Mouse (Mus musculus): ENCODE data around the gene Arhgef12. TPM values are rescaled to one million over a fixed set of nuclear protein-coding genes. Genes with fewer than 3 reads are reported as not detected.

The Arhgef12 gene
- polyA plus RNA-seq, 1 experiment from 2014 or later, result 13.9 TPM

- Histone ChIP-seq H3K9ac (replicated peaks; ENCODE audit: low read depth) (no peak overlapping the region), H3K36me3 (ENCODE audit: insufficient read depth, low read length) (no peaks in the 10 kb centered on the region), H3K27me3 (replicated peaks; ENCODE audit: insufficient read depth, low read length) (no peaks in the 10 kb centered on the region), H3K27ac (ENCODE audit: low read length) (no peak overlapping the region), H3K4me3 (ENCODE audit: low read depth, low read length) (no peak overlapping the region), H3K9me3 (ENCODE audit: low read length) (no peaks in the 10 kb centered on the region), H3K4me1 (ENCODE audit: insufficient read depth, low read depth, low read length) (peaks cover 7% of the 10 kb centered on the region; the same call in 1 of the 2 replicates), H3K4me2 (replicated peaks; ENCODE audit: low read depth, low read length) (no peak overlapping the region)
- WGBS, result 100% methylated on average over 1 of the region's 1 CpGs
- ATAC-seq (no peak), DNase-seq (ENCODE audit: low spot score) (no peak)
- TF ChIP-seq EP300 (IDR thresholded peaks at IDR 0.05), result no peak
- no peak for TF ChIP-seq CTCF (IDR thresholded peaks at IDR 0.05)
These were observed 32.4 kb downstream of the Arhgef12 start for GRCm38 (mm10) chr9:43074611-43075010.

- Histone ChIP-seq H3K4me2 (replicated peaks; ENCODE audit: low read depth, low read length) (no peak overlapping the region), H3K4me1 (ENCODE audit: insufficient read depth, low read depth, low read length) (peaks cover 7% of the 10 kb centered on the region; the same call in 1 of the 2 replicates), H3K4me3 (ENCODE audit: low read depth, low read length) (no peak overlapping the region), H3K9me3 (ENCODE audit: low read length) (no peaks in the 10 kb centered on the region), H3K27ac (ENCODE audit: low read length) (no peak overlapping the region), H3K36me3 (ENCODE audit: insufficient read depth, low read length) (no peaks in the 10 kb centered on the region), H3K27me3 (replicated peaks; ENCODE audit: insufficient read depth, low read length) (no peaks in the 10 kb centered on the region), H3K9ac (replicated peaks; ENCODE audit: low read depth) (no peak overlapping the region)
- TF ChIP-seq EP300 (IDR thresholded peaks at IDR 0.05), result no peak
- no peak for TF ChIP-seq CTCF (IDR thresholded peaks at IDR 0.05)
- ATAC-seq (no peak), DNase-seq (ENCODE audit: low spot score) (no peak)
- 44% methylated on average over 2 of the region's 2 CpGs for WGBS
These were observed 35.3 kb downstream of the Arhgef12 start for GRCm38 (mm10) chr9:43071741-43072140.

- peaks cover 7% of the 10 kb centered on the region; the same call in 1 of the 2 replicates for H3K4me1 ChIP-seq (ENCODE audit: insufficient read depth, low read depth, low read length)
- no peaks in the 10 kb centered on the region for H3K27me3 ChIP-seq (replicated peaks; ENCODE audit: insufficient read depth, low read length)
- no peak overlapping the region for H3K27ac ChIP-seq (ENCODE audit: low read length)
- no peaks in the 10 kb centered on the region for H3K9me3 ChIP-seq (ENCODE audit: low read length)
- H3K9ac ChIP-seq (replicated peaks; ENCODE audit: low read depth), result no peak overlapping the region
- DNase-seq (ENCODE audit: low spot score) (no peak), ATAC-seq (no peak)
- no peak overlapping the region for H3K4me2 ChIP-seq (replicated peaks; ENCODE audit: low read depth, low read length)
- 40% methylated on average over 4 of the region's 4 CpGs for WGBS
- no peak overlapping the region for H3K4me3 ChIP-seq (ENCODE audit: low read depth, low read length)
- no peaks in the 10 kb centered on the region for H3K36me3 ChIP-seq (ENCODE audit: insufficient read depth, low read length)
- 0 out of 2 replicates have a peak, but pooled peaks have one; percentile 31 for TF ChIP-seq CTCF (IDR thresholded peaks at IDR 0.05)
- no peak for TF ChIP-seq EP300 (IDR thresholded peaks at IDR 0.05)
These were observed 35.9 kb downstream of the Arhgef12 start for GRCm38 (mm10) chr9:43071176-43071575.

DNA sequence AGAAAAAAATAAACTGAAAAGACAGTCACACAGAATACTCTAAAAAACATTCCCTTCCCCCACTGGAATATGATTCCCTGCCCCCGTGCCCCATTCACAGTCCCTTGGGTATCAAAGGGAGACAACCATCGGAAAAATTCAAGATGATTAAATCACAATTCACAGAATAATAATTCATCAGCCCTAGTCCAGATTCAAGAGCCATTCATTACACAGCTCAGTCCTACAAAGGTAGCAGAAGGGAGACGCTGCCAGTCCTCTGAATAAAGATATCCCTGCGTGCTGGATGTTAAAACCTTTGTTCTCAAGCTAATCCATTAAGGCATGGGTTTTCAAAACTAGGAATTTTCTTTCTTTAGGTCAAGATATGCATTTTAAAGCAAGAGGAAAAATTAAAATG, 36.5 kb downstream of the Arhgef12 start:
- Histone ChIP-seq H3K4me3 (ENCODE audit: low read depth, low read length) (no peak overlapping the region), H3K27me3 (replicated peaks; ENCODE audit: insufficient read depth, low read length) (no peaks in the 10 kb centered on the region), H3K4me1 (ENCODE audit: insufficient read depth, low read depth, low read length) (peaks cover 7% of the 10 kb centered on the region; the same call in 1 of the 2 replicates), H3K36me3 (ENCODE audit: insufficient read depth, low read length) (no peaks in the 10 kb centered on the region), H3K9ac (replicated peaks; ENCODE audit: low read depth) (no peak overlapping the region), H3K9me3 (ENCODE audit: low read length) (no peaks in the 10 kb centered on the region), H3K27ac (ENCODE audit: low read length) (no peak overlapping the region), H3K4me2 (replicated peaks; ENCODE audit: low read depth, low read length) (no peak overlapping the region)
- WGBS, result 73% methylated on average over 4 of the region's 4 CpGs
- DNase-seq (ENCODE audit: low spot score), result no peak
- no peak for ATAC-seq
- TF ChIP-seq EP300 (IDR thresholded peaks at IDR 0.05) (no peak), CTCF (IDR thresholded peaks at IDR 0.05) (no peak)

DNA sequence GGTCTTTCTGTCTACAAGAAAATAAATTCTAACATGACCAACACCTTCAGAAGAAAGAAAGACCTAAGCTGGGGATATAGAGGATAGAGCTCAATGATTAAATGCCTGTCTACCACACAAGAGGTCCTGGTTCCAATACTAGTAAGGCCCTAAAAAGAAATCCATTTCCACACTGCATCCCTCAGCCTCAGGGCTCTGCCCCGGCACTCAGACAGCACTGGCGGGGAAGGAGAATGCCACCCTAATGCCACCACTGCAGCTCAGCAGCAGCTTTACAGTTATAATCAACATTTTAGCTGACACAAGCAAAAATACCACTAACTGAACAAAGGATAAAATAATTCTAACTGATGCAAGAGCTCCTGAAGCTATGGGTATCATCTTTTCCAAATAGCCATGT, 36.9 kb downstream of the Arhgef12 start:
- ATAC-seq, result no peak
- Histone ChIP-seq H3K9me3 (ENCODE audit: low read length) (no peaks in the 10 kb centered on the region), H3K4me3 (ENCODE audit: low read depth, low read length) (no peak overlapping the region), H3K9ac (replicated peaks; ENCODE audit: low read depth) (no peak overlapping the region), H3K27me3 (replicated peaks; ENCODE audit: insufficient read depth, low read length) (no peaks in the 10 kb centered on the region), H3K36me3 (ENCODE audit: insufficient read depth, low read length) (no peaks in the 10 kb centered on the region), H3K4me1 (ENCODE audit: insufficient read depth, low read depth, low read length) (peaks cover 7% of the 10 kb centered on the region; the same call in 1 of the 2 replicates), H3K27ac (ENCODE audit: low read length) (no peak overlapping the region), H3K4me2 (replicated peaks; ENCODE audit: low read depth, low read length) (no peak overlapping the region)
- 77% methylated on average over 2 of the region's 2 CpGs for WGBS
- DNase-seq (ENCODE audit: low spot score), result no peak
- no peak for TF ChIP-seq EP300 (IDR thresholded peaks at IDR 0.05)
- TF ChIP-seq CTCF (IDR thresholded peaks at IDR 0.05), result no peak

GRCm38 (mm10) chr9:43067896-43068295, 39.1 kb downstream of the Arhgef12 start:
- WGBS, result 56% methylated on average over 3 of the region's 3 CpGs

DNA sequence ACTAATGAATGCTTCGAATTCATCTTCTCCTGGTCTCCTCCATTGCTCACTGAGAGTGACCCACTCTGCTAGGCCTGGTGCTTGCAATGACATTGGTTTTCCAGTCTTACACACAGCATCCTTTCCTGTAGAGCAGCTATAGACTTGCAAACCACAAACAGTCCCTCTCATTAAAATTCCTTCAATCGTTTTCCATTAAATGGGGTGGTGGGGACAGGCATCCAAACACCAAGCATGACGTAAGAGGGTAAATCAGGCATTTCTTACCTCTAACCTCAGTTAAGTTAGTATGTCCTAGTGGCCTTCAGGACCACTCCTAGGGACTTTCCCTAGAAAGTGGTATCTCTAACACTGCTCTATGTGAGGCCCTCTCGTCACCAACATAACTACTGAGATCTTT, 41.8 kb downstream of the Arhgef12 start:
- no peak overlapping the region for H3K9ac ChIP-seq (replicated peaks; ENCODE audit: low read depth)
- H3K4me3 ChIP-seq (ENCODE audit: low read depth, low read length), result no peak overlapping the region
- H3K4me1 ChIP-seq (ENCODE audit: insufficient read depth, low read depth, low read length), result peaks cover 5% of the 10 kb centered on the region; the same call in 1 of the 2 replicates
- 86% methylated on average over 4 of the region's 4 CpGs for WGBS
- H3K27me3 ChIP-seq (replicated peaks; ENCODE audit: insufficient read depth, low read length), result no peaks in the 10 kb centered on the region
- no peaks in the 10 kb centered on the region for H3K9me3 ChIP-seq (ENCODE audit: low read length)
- TF ChIP-seq EP300 (IDR thresholded peaks at IDR 0.05), result no peak
- TF ChIP-seq CTCF (IDR thresholded peaks at IDR 0.05), result no peak
- H3K36me3 ChIP-seq (ENCODE audit: insufficient read depth, low read length), result no peaks in the 10 kb centered on the region
- H3K4me2 ChIP-seq (replicated peaks; ENCODE audit: low read depth, low read length), result no peak overlapping the region
- H3K27ac ChIP-seq (ENCODE audit: low read length), result no peak overlapping the region
- ATAC-seq, result no peak
- DNase-seq (ENCODE audit: low spot score), result no peak

More at GRCm38 (mm10) chr9:43067896-43068295, 39.1 kb downstream of the Arhgef12 start:
- DNase-seq (ENCODE audit: low spot score), result no peak
- no peak for ATAC-seq
- no peak overlapping the region for H3K27ac ChIP-seq (ENCODE audit: low read length)
- H3K4me3 ChIP-seq (ENCODE audit: low read depth, low read length), result no peak overlapping the region
- TF ChIP-seq EP300 (IDR thresholded peaks at IDR 0.05), result no peak
- no peak for TF ChIP-seq CTCF (IDR thresholded peaks at IDR 0.05)
- H3K27me3 ChIP-seq (replicated peaks; ENCODE audit: insufficient read depth, low read length), result no peaks in the 10 kb centered on the region
- no peaks in the 10 kb centered on the region for H3K9me3 ChIP-seq (ENCODE audit: low read length)
- no peak overlapping the region for H3K4me2 ChIP-seq (replicated peaks; ENCODE audit: low read depth, low read length)
- H3K4me1 ChIP-seq (ENCODE audit: insufficient read depth, low read depth, low read length), result peaks cover 7% of the 10 kb centered on the region; the same call in 1 of the 2 replicates
- no peaks in the 10 kb centered on the region for H3K36me3 ChIP-seq (ENCODE audit: insufficient read depth, low read length)
- H3K9ac ChIP-seq (replicated peaks; ENCODE audit: low read depth), result no peak overlapping the region
